Mouse (Mus musculus): ENCODE data around the gene Gpr35.
"Not testable (repeated sequence)": the region's sequence is repeated elsewhere in the genome, so short reads cannot be mapped to it uniquely, and the experiment has no call there.

The Gpr35 gene

GRCm38 (mm10) chr1:92933611-92934010, 17.1 kb upstream of the Gpr35 start:
- DNase-seq (ENCODE audit: low spot score in 2 of 2): peak in 1 of 2 experiments; percentile 12

- peak; percentile 91 for DNase-seq (ENCODE audit: low spot score in 2 of 2)
These were observed 16.4 kb upstream of the Gpr35 start, which contains the start of gene Capn10 for GRCm38 (mm10) chr1:92934182-92934827. Capn10 (plus strand) TSS chr1:92934376.

- DNase-seq (ENCODE audit: low spot score in 2 of 2): no peak
These were observed 15.4 kb upstream of the Gpr35 start for GRCm38 (mm10) chr1:92935054-92935962.

- DNase-seq (ENCODE audit: low spot score in 2 of 2): no peak
These were observed 14.7 kb upstream of the Gpr35 start for GRCm38 (mm10) chr1:92935977-92936376.

- no peak for DNase-seq (ENCODE audit: low spot score in 2 of 2)
These were observed 14.2 kb upstream of the Gpr35 start for GRCm38 (mm10) chr1:92936467-92936866.

- DNase-seq (ENCODE audit: low spot score in 2 of 2): no peak
These were observed 12.9 kb upstream of the Gpr35 start for GRCm38 (mm10) chr1:92937797-92938196.

- DNase-seq (ENCODE audit: low spot score in 2 of 2): no peak
These were observed 10.9 kb upstream of the Gpr35 start for GRCm38 (mm10) chr1:92939746-92940145.

- DNase-seq (ENCODE audit: low spot score in 2 of 2): no peak
These were observed 7.3 kb upstream of the Gpr35 start for GRCm38 (mm10) chr1:92943219-92943989.

- no peak for DNase-seq (ENCODE audit: low spot score in 2 of 2)
These were observed 2.7 kb upstream of the Gpr35 start for GRCm38 (mm10) chr1:92947966-92948365.

- no peak for DNase-seq (ENCODE audit: low spot score in 2 of 2)
These were observed 1.2 kb upstream of the Gpr35 start for GRCm38 (mm10) chr1:92949426-92949825.

GRCm38 (mm10) chr1:92953641-92954040, 3.0 kb downstream of the Gpr35 start:
- no peak for DNase-seq (ENCODE audit: low spot score in 2 of 2)

GRCm38 (mm10) chr1:92956571-92957335, 6.1 kb downstream of the Gpr35 start:
- DNase-seq (ENCODE audit: low spot score in 2 of 2): peak; percentile 54 to 71

GRCm38 (mm10) chr1:92958999-92959398, 8.3 kb downstream of the Gpr35 start:
- no peak for DNase-seq (ENCODE audit: low spot score in 2 of 2)

- not testable (repeated sequence) for DNase-seq (ENCODE audit: low spot score in 2 of 2)
These were observed 20.1 kb downstream of the Gpr35 start for GRCm38 (mm10) chr1:92970791-92971190.

GRCm38 (mm10) chr1:92971879-92972795, 21.5 kb downstream of the Gpr35 start:
- DNase-seq (ENCODE audit: low spot score in 2 of 2): no peak

- peak in 1 of 2 experiments; percentile 15 for DNase-seq (ENCODE audit: low spot score in 2 of 2)
These were observed 22.2 kb downstream of the Gpr35 start for GRCm38 (mm10) chr1:92972854-92973253.

- no peak for DNase-seq (ENCODE audit: low spot score in 2 of 2)
These were observed 25.5 kb downstream of the Gpr35 start for GRCm38 (mm10) chr1:92976141-92976566.

GRCm38 (mm10) chr1:92978645-92979044, 28.0 kb downstream of the Gpr35 start:
- DNase-seq (ENCODE audit: low spot score in 2 of 2): no peak

GRCm38 (mm10) chr1:92979073-92979602, 28.5 kb downstream of the Gpr35 start:
- DNase-seq (ENCODE audit: low spot score in 2 of 2): no peak

Measured in natural killer cell, adult 2 months (primary cell).